Comparison of ENCODE assay signal across 8 mouse cellular contexts in the genomic region with DNA sequence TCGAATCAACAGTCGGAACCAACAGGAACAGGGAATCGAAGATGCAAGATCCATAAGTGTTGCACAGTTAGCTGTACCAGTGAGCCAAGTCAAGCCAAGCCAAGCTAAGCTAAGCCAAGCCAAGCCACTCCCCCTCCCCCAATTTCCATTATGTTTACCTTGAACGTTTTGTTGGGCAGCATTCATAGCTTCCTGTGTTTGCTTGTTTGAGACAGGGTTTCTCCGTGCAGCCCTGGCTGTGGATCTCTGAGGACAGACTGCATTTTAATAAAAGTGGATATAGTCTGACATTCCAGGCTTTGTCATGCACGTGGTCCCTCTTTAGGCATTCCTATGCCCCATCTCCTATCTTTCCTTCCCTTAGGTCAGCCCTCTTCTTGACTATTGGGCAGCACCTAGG. TPM values are rescaled to one million over a fixed set of nuclear protein-coding genes. Genes with fewer than 3 reads are reported as not detected.
DNase-seq lines count a peak whose midpoint lies in the region; ATAC-seq and TF ChIP-seq lines count a peak whose summit lies in the region.

No protein-coding gene starts in this region.

- H3K4me1 ChIP-seq in heart, embryonic 14.5 days (ENCODE audit: control insufficient read depth in 2 of 2, insufficient read depth in 2 of 2, low read length in 2 of 2): peaks cover 2 to 13% of the 10 kb centered on the region in 2 experiments; a peak in 2 of 4 replicates
- H3K4me1 ChIP-seq in G1E (ENCODE audit: insufficient read depth, low read depth, low read length): peaks cover 19% of the 10 kb centered on the region
- H3K4me1 ChIP-seq in forebrain, embryonic 13.5 days: peaks cover 20% of the 10 kb centered on the region

- intact Hi-C loops in heart, postnatal 14 days (cut with DNase I): loop anchor here (2.0 kb wide), 1 partner anchor 33 kb away; a partner anchor contains a TSS

- no peaks in the 10 kb centered on the region for H3K79me2 ChIP-seq in macrophage (ENCODE audit: inconsistent target)

- no peak for TF ChIP-seq CTCF in G1E (IDR thresholded peaks at IDR 0.05; ENCODE audit: low read depth, low read length)

- 53% methylated on average over 6 of the region's 6 CpGs for WGBS in heart, embryonic 14.5 days
- 51% methylated on average over 6 of the region's 6 CpGs for WGBS in forebrain, embryonic 13.5 days
- 61% methylated on average over 6 of the region's 6 CpGs for WGBS in macrophage (ENCODE audit: missing documents)

- ATAC-seq in heart, embryonic 14.5 days (ENCODE audit: insufficient number of reproducible peaks, insufficient read depth, low FRiP score, low read depth): no peak
- no peak for ATAC-seq in G1E (ENCODE audit: extremely low read depth, insufficient number of reproducible peaks, low FRiP score, poor library complexity, severe bottlenecking)
- ATAC-seq in forebrain, embryonic 13.5 days: peak; percentile 42

- peak overlapping the region; percentile 77 for H3K9ac ChIP-seq in heart, embryonic 14.5 days (ENCODE audit: low read length)
- H3K9ac ChIP-seq in forebrain, embryonic 13.5 days: peak overlapping the region; percentile 78

- H3K4me2 ChIP-seq in heart, embryonic 14.5 days (ENCODE audit: low read length): peak overlapping the region; percentile 69
- H3K4me2 ChIP-seq in forebrain, embryonic 13.5 days: peak overlapping the region; percentile 77

- H3K27me3 ChIP-seq in heart, embryonic 14.5 days (ENCODE audit: control insufficient read depth, insufficient read depth, low read length): no peaks in the 10 kb centered on the region
- no peaks in the 10 kb centered on the region for H3K27me3 ChIP-seq in G1E (ENCODE audit: insufficient read depth, low read length)
- no peaks in the 10 kb centered on the region for H3K27me3 ChIP-seq in forebrain, embryonic 13.5 days

- no peak for DNase-seq in heart, postnatal 14 days
- DNase-seq in G1E (ENCODE audit: low spot score): no peak
- no peak for DNase-seq in adrenal gland, adult 2 months
- DNase-seq in ovary, postnatal 10 days (ENCODE audit: low spot score): no peak
- no peak for DNase-seq in urinary bladder, postnatal 36 days (ENCODE audit: low spot score in 2 of 2)

- H3K36me3 ChIP-seq in heart, embryonic 14.5 days (ENCODE audit: control insufficient read depth, insufficient read depth, low read length): peaks cover 28% of the 10 kb centered on the region
- H3K36me3 ChIP-seq in G1E (replicated peaks): peaks cover 29% of the 10 kb centered on the region
- peaks cover 20% of the 10 kb centered on the region for H3K36me3 ChIP-seq in forebrain, embryonic 13.5 days (ENCODE audit: poor library complexity, severe bottlenecking)
- peaks cover 20% of the 10 kb centered on the region for H3K36me3 ChIP-seq in macrophage (ENCODE audit: inconsistent target)

- H3K9me3 ChIP-seq in heart, embryonic 14.5 days (ENCODE audit: control insufficient read depth, low read length): no peaks in the 10 kb centered on the region
- no peaks in the 10 kb centered on the region for H3K9me3 ChIP-seq in G1E (replicated peaks)
- H3K9me3 ChIP-seq in forebrain, embryonic 13.5 days (replicated peaks): no peaks in the 10 kb centered on the region

- peak overlapping the region; percentile 82 to 83 for H3K27ac ChIP-seq in heart, embryonic 14.5 days (replicated peaks in 1 of 2; ENCODE audit: control insufficient read depth in 1 of 2, insufficient read depth in 1 of 2, low read depth in 2 of 2, low read length in 2 of 2)
- H3K27ac ChIP-seq in forebrain, embryonic 13.5 days: peak overlapping the region; percentile 75; the same call in 1 of the 2 replicates
- H3K27ac ChIP-seq in macrophage: 0 out of 2 replicates have a peak overlapping the region, but pooled peaks have one; percentile 39

- peak overlapping the region; percentile 55 to 77 for H3K4me3 ChIP-seq in heart, embryonic 14.5 days (ENCODE audit: control insufficient read depth in 1 of 2, insufficient read depth in 1 of 2, low read depth in 1 of 2, low read length in 2 of 2)
- peak overlapping the region; percentile 81 for H3K4me3 ChIP-seq in G1E (ENCODE audit: low read depth, low read length)
- peak overlapping the region; percentile 65 for H3K4me3 ChIP-seq in forebrain, embryonic 13.5 days
- peak overlapping the region; percentile 63 for H3K4me3 ChIP-seq in macrophage (ENCODE audit: inconsistent target)

RNA-seq across cellular contexts. Expression of a gene that starts 0.5 kb away (rescaled TPM):
- 96.5 and 101 TPM in 2 replicates for polyA plus RNA-seq in heart, embryonic 14.5 days (2014; fragmentation: Nextera tagmentation; extraction: Ambion mirVana)
- 10 to 100 TPM; 46.0 to 47.5 TPM for total RNA-seq in heart, postnatal 14 days (2021)
- total RNA-seq in G1E (2014; fragmentation: Nextera tagmentation) (17.1 and 20.5 TPM in 2 replicates), G1E (2017) (61.6 and 76.5 TPM in 2 replicates)
- polyA plus RNA-seq in G1E (2012) (4.1 and 4.5 TPM in 2 replicates), macrophage (2018) (39.4 to 58.3 TPM (median 45.7 TPM) in 3 replicates)
- 114 and 133 TPM in 2 replicates for polyA plus RNA-seq in forebrain, embryonic 13.5 days (2015; fragmentation: Nextera tagmentation; extraction: Ambion mirVana)
- 10 to 100 TPM in 1 of 26 experiments, 1 to 10 TPM in 21, not detected in 4; 1.3 to 11.0 (median 4.7) TPM for total RNA-seq in macrophage (2018; cell fraction: chromatin; rRNA removed)
- total RNA-seq in macrophage (2018; cell fraction: cytosol; rRNA removed): 10 to 100 TPM; 23.3 to 54.8 (median 41.6) TPM
- total RNA-seq in macrophage (2018; cell fraction: nucleus; rRNA removed): 10 to 100 TPM in 8 of 26 experiments, 1 to 10 TPM in 16, not detected in 2; 2.4 to 18.9 (median 8.0) TPM
- total RNA-seq in adrenal gland, adult 2 months (2021): 10 to 100 TPM; 34.7 to 40.5 TPM
- polyA plus RNA-seq in adrenal gland, adult 2 months (2012; rRNA removed): 6.3 and 6.6 TPM in 2 replicates

RNA-seq across cellular contexts. Expression of a gene that starts 9.0 kb away (rescaled TPM):
- polyA plus RNA-seq in heart, embryonic 14.5 days (2014; fragmentation: Nextera tagmentation; extraction: Ambion mirVana): 0.18 TPM in 1 of 2 replicates, not detected in the other
- total RNA-seq in heart, postnatal 14 days (2021): not detected
- total RNA-seq in G1E (2014; fragmentation: Nextera tagmentation) (not detected in 2 replicates), G1E (2017) (0.33 and 0.58 TPM in 2 replicates)
- polyA plus RNA-seq in G1E (2012) (not detected in 2 replicates), macrophage (2018) (not detected in 3 replicates)
- polyA plus RNA-seq in forebrain, embryonic 13.5 days (2015; fragmentation: Nextera tagmentation; extraction: Ambion mirVana): 0.14 TPM in 1 of 2 replicates, not detected in the other
- total RNA-seq in macrophage (2018; cell fraction: chromatin; rRNA removed): not detected
- not detected for total RNA-seq in macrophage (2018; cell fraction: cytosol; rRNA removed)
- total RNA-seq in macrophage (2018; cell fraction: nucleus; rRNA removed): not detected
- under 1 TPM in 1 of 2 experiments, not detected in 1; 0.52 TPM for total RNA-seq in adrenal gland, adult 2 months (2021)
- polyA plus RNA-seq in adrenal gland, adult 2 months (2012; rRNA removed): not detected in 2 replicates

RNA-seq across cellular contexts. Expression of a gene that starts 21.1 kb away (rescaled TPM):
- 28.7 and 37.4 TPM in 2 replicates for polyA plus RNA-seq in heart, embryonic 14.5 days (2014; fragmentation: Nextera tagmentation; extraction: Ambion mirVana)
- 10 to 100 TPM; 18.0 TPM for total RNA-seq in heart, postnatal 14 days (2021)
- total RNA-seq in G1E (2014; fragmentation: Nextera tagmentation) (83.5 and 108 TPM in 2 replicates), G1E (2017) (82.5 and 97.9 TPM in 2 replicates)
- polyA plus RNA-seq in G1E (2012) (37.0 and 45.9 TPM in 2 replicates), macrophage (2018) (14.3 to 26.7 TPM (median 23.4 TPM) in 3 replicates)
- 65.1 and 72.3 TPM in 2 replicates for polyA plus RNA-seq in forebrain, embryonic 13.5 days (2015; fragmentation: Nextera tagmentation; extraction: Ambion mirVana)
- 10 to 100 TPM; 11.0 to 41.7 (median 29.6) TPM for total RNA-seq in macrophage (2018; cell fraction: chromatin; rRNA removed)
- 10 to 100 TPM; 12.2 to 20.0 (median 16.6) TPM for total RNA-seq in macrophage (2018; cell fraction: cytosol; rRNA removed)
- 10 to 100 TPM; 12.3 to 55.9 (median 16.8) TPM for total RNA-seq in macrophage (2018; cell fraction: nucleus; rRNA removed)
- 10 to 100 TPM; 42.6 to 50.5 TPM for total RNA-seq in adrenal gland, adult 2 months (2021)
- 0.89 and 3.0 TPM in 2 replicates for polyA plus RNA-seq in adrenal gland, adult 2 months (2012; rRNA removed)

RNA-seq across cellular contexts. Expression of a gene that starts 21.2 kb away (rescaled TPM):
- 61.3 and 62.8 TPM in 2 replicates for polyA plus RNA-seq in heart, embryonic 14.5 days (2014; fragmentation: Nextera tagmentation; extraction: Ambion mirVana)
- 10 to 100 TPM; 48.4 to 49.2 TPM for total RNA-seq in heart, postnatal 14 days (2021)
- total RNA-seq in G1E (2014; fragmentation: Nextera tagmentation) (24.4 and 40.0 TPM in 2 replicates), G1E (2017) (46.4 and 49.4 TPM in 2 replicates)
- polyA plus RNA-seq in G1E (2012) (1.3 and 4.0 TPM in 2 replicates), macrophage (2018) (8.2 to 13.6 TPM (median 8.5 TPM) in 3 replicates)
- 53.8 and 59.1 TPM in 2 replicates for polyA plus RNA-seq in forebrain, embryonic 13.5 days (2015; fragmentation: Nextera tagmentation; extraction: Ambion mirVana)
- total RNA-seq in macrophage (2018; cell fraction: chromatin; rRNA removed): 10 to 100 TPM in 13 of 26 experiments, 1 to 10 TPM in 13; 1.8 to 29.0 (median 9.5) TPM
- total RNA-seq in macrophage (2018; cell fraction: cytosol; rRNA removed): 10 to 100 TPM in 9 of 26 experiments, 1 to 10 TPM in 17; 5.1 to 14.2 (median 8.5) TPM
- 10 to 100 TPM in 9 of 26 experiments, 1 to 10 TPM in 17; 1.3 to 22.2 (median 6.4) TPM for total RNA-seq in macrophage (2018; cell fraction: nucleus; rRNA removed)
- 10 to 100 TPM; 38.5 to 50.3 TPM for total RNA-seq in adrenal gland, adult 2 months (2021)
- 3.1 and 4.6 TPM in 2 replicates for polyA plus RNA-seq in adrenal gland, adult 2 months (2012; rRNA removed)

RNA-seq across cellular contexts. Expression of a gene that starts 33.4 kb away (rescaled TPM):
- 8.0 and 9.6 TPM in 2 replicates for polyA plus RNA-seq in heart, embryonic 14.5 days (2014; fragmentation: Nextera tagmentation; extraction: Ambion mirVana)
- 10 to 100 TPM in 1 of 2 experiments, 1 to 10 TPM in 1; 8.7 to 10.4 TPM for total RNA-seq in heart, postnatal 14 days (2021)
- total RNA-seq in G1E (2014; fragmentation: Nextera tagmentation) (40.1 and 40.3 TPM in 2 replicates), G1E (2017) (51.8 and 59.9 TPM in 2 replicates)
- polyA plus RNA-seq in G1E (2012) (15.9 and 17.5 TPM in 2 replicates), macrophage (2018) (65.5 to 81.5 TPM (median 75.6 TPM) in 3 replicates)
- polyA plus RNA-seq in forebrain, embryonic 13.5 days (2015; fragmentation: Nextera tagmentation; extraction: Ambion mirVana): 5.2 and 5.5 TPM in 2 replicates
- total RNA-seq in macrophage (2018; cell fraction: chromatin; rRNA removed): 1,000 to 10,000 TPM in 1 of 26 experiments, 100 to 1,000 TPM in 25; 180 to 1,110 (median 525) TPM
- 100 to 1,000 TPM in 14 of 26 experiments, 10 to 100 TPM in 12; 57.5 to 153 (median 105) TPM for total RNA-seq in macrophage (2018; cell fraction: cytosol; rRNA removed)
- total RNA-seq in macrophage (2018; cell fraction: nucleus; rRNA removed): 100 to 1,000 TPM; 139 to 794 (median 285) TPM
- 10 to 100 TPM; 24.0 to 24.3 TPM for total RNA-seq in adrenal gland, adult 2 months (2021)
- 1.0 and 1.4 TPM in 2 replicates for polyA plus RNA-seq in adrenal gland, adult 2 months (2012; rRNA removed)
